Mouse (Mus musculus) kidney, postnatal 14 days (tissue): ENCODE results near the gene Creld2.

Experiments used
- DNase-seq: peaks from one replicate; pipeline ENCODE4 v3.0.0; 2022; ENCODE audit warnings: mixed read lengths

Creld2 gene

GRCm38 (mm10) chr15:88829791-88830440, 10.5 kb downstream of the Creld2 start:
- peak; percentile 79 for DNase-seq

GRCm38 (mm10) chr15:88830696-88831095, 11.2 kb downstream of the Creld2 start:
- peak; percentile 54 for DNase-seq

DNA sequence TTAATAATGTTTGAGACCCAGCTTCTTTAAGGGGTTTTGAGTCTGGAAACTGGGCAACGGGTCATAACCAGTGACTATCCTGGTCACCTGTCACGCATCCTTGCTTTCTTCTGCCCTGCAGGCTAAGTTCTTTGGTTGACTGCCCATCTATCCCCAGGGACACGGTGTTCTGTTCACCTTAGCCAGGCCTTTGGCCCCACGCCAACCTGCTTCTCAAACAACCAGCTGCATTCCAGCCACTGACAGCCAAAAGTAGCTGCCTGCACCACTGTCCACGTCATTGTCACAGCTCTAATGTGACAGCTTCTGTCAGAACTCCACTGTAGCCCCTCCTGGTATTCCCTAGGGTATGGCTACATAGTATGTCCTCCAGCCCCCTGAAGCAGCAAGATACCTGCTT, 12.0 kb downstream of the Creld2 start:
- peak; percentile 96 for DNase-seq

DNA sequence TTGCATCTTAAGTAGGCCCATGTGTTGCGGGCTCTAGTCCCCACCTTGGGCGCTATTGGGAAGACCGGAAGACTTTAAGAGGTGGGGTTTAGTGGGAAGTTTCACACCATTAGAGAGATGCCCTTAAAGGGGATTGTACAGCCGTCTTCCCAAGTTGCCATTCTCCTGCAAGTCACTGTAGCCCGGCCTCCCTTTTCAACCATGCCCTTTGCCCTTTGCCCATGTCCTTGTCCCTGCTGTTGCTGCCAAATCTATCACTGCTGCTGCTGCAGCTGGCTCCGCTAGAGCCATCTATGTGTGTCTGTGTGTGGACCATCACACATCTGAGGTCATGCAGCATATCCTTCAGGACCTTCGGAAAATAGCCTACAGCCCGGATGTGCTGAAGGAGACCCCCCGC, 13.1 kb downstream of the Creld2 start:
- peak; percentile 56 for DNase-seq

GRCm38 (mm10) chr15:88836031-88836430, 16.6 kb downstream of the Creld2 start:
- DNase-seq, result peak; percentile 30

DNA sequence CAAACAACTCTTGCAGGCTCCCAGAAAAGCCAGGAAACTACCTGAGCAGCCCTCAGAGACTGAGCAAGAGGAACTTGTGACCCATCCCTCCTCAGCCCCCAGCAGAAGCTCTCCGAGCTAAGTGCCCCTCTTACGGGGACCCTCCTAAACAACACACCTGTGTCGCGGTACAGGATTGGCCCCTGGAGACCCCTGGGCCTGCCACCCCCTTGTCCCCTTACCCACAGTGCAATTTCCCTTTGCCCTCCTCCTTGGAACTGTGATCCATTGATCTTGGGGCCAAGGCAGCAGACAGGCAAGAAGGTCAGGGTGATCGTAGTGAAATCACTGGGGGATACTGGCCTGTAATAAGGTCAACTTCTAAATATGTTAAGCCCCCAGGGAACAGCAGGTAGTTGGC, 17.1 kb downstream of the Creld2 start:
- no peak for DNase-seq

GRCm38 (mm10) chr15:88837199-88837932, 17.9 kb downstream of the Creld2 start:
- DNase-seq, result peak; percentile 80

DNA sequence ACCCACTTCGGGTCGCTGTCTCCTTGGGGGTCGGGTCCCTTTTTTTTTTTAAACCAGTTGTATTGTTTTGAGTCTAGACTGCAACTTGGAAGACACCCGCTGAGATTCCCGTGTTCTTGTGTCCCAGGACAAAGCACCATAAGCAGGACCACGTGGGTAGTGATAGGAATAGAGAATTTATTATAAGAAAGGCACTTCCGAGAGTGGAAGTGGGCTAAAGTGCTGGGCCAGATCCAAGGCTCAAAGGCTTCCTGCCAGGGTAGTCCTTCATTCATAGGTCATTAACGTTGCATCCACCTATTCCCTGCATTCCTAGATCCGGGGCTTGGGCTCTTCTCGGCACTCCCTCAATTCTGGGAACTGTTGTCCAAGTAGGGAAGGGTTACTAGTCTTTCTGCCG, 18.5 kb downstream of the Creld2 start:
- peak; percentile 79 for DNase-seq

GRCm38 (mm10) chr15:88839271-88839670, 19.8 kb downstream of the Creld2 start:
- peak; percentile 83 for DNase-seq

GRCm38 (mm10) chr15:88840126-88840525, 20.7 kb downstream of the Creld2 start:
- DNase-seq, result peak; percentile 81

GRCm38 (mm10) chr15:88841160-88841559, 21.7 kb downstream of the Creld2 start:
- DNase-seq, result no peak

- no peak for DNase-seq
These were observed 22.3 kb downstream of the Creld2 start for GRCm38 (mm10) chr15:88841580-88842299.

DNA sequence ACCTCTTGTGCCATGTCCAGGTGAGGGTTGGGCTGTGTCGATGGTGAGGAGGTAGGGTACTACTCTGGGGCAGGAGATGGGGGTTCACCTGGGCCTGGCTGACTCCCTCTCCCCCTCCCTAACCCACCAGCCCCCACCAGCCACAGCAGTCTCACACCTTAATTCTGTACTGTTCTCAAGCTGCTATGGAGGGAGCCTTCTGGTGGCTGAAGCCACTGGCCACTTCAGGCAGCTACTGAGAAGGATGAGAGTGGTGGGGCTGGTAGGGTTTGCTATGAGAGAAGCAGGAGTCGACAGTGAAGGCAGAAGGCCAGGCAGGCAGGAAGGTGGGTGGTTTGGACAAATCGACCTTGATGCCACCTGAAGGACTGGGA, 22.8 kb downstream of the Creld2 start:
- DNase-seq, result no peak

DNA sequence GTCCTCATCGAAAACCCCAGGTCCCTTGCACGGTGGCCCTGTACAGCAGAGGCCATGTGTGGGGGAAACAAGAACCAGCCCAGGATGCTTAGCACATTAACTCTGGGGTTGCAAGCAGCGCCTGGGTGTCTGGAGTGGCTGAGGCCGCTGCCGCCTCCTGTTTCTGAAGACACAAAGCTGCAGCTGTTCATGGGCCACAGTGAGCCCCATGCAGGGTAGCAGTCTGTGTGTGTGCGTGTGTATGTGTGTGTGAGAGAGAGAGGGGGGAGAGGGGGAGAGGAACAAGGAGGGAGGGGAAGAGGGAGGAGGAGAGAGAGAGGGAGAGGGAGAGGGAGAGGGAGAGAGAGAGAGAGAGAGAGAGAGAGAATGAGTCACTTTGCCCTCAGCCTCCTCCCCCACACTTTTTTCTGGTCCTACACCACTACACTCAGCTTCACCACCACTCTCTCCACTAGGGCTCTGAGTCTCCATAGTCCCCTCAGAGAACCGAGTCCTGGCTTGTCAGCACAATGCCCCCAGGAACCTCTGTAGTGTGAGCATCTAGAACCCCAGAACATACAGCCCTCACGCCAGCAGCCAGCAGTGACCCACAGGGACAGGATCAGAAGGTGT, 24.1 kb downstream of the Creld2 start:
- no peak for DNase-seq

DNA sequence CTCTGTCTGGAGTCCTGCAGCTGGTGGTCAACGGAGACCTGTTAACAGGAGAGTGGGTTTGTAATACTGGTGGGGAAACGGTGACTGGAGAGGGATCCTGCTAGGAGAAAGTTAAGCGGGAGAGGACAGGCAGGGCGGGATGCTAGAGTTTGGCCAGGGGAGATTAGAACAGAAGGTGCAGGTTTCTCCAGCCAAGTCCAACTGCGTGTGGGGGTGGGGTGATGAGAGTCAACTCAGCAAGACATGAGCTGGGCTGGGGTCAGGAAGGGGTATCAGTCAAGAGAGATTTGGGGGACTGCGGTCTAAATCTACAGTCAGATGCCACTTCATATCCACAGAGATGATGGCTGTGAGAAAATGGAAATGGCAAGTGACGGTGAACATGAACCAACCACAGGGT, 25.5 kb downstream of the Creld2 start:
- DNase-seq, result no peak

DNA sequence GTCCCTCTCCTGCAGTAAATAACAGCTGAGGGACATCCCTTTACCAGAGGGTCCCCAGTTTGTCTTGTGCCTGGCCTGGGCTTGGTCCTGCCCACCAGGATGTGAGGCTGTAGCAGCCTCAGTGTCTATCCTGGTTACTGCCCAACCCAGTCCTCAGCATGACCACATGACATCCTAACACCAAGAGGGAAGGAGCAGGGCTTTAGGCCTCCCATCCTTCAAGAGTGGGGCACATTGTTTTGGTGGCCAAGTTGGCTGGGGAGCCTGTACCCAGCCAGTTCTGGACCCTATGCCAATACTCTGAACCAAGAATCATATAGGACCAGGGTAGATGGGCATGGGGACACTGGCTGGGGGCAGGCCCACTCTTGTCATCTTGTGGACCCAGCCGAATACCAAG, 29.2 kb downstream of the Creld2 start:
- no peak for DNase-seq

- DNase-seq, result no peak
These were observed 30.2 kb downstream of the Creld2 start for GRCm38 (mm10) chr15:88849621-88850020.

DNA sequence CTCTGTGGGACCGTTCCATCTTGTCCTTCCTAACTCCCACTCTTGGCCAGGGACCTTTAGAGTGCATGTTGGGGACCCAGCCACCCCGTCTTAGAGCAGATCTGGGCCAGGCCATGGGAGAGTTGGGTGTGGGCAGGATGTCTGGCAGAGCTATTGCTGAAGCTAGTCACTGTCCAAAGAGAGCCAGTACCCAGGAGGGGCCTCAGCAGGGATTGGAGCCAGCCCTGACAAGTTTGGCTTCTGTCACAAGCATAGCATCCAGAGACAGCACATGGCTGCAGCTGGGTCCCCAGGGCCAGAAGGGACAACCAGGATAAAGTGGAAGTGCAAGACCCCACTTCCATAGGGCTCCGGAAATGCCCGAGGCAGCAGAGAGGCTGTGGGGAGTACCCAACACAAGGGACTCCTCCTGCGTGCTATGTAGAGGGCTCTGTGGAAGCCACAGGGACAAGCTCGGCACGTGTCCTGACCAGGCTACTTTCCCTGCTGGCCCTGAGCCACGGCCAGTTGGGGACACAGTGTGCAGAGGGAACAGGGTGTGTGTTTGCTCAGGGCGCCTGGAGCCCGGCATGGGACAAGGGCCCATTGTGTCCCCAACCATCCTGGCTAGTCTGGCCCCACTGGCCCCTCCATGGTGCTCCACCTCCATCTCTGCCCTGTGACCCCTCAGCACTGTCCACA, 30.8 kb downstream of the Creld2 start:
- peak; percentile 93 for DNase-seq

DNA sequence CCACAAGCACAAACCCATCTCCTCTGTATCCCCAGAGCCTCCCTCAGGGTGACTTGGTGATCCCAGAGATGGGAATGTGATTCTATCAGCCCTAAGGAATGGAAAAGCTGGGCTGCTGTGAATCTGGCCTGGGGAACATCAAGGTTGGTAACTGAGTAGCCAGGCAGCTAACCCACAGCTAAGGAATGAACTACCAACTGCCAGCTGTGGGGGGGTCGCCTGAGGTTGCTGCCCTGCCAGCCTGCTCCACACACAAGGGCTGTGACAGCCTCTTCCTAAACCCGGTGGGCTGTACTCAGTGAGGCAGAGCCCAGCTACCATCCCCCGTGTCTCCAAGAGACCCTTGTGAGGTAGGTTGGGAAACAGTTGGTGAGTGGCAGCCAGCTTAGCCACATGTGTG, 31.6 kb downstream of the Creld2 start:
- DNase-seq, result peak; percentile 81

DNA sequence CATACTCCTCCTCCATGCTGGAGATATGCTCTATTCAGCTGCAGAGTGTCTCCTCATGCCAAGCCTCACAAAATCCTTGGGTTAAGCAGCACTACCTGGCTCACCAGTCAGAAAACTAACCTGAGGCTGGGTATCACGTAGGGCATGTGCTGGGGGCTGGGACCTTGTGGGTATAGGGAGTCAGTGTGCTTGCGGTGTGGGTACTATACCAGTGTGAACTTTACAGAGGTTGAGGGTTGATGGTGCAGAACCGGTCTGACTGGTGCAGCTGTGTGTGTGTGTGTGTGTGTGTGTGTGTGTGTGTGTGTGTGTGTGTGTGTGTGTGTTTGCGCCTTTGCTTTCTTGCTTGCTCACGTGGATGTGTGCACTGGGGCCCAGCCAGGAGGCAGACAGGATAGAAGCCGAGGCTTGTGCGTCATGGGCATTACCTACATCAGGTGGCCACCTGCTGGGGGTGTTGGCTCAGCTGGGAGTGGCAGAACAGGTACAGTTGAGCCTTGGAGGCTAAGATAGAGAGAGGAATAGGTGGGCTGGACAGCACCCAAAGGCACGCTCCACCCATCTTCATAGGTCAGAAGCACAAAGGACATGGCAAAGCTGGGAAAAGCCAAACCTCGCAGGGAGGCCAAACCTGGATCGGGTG, 32.2 kb downstream of the Creld2 start:
- peak; percentile 89 for DNase-seq

GRCm38 (mm10) chr15:88853106-88853505, 33.7 kb downstream of the Creld2 start:
- no peak for DNase-seq
